Mouse (Mus musculus) kidney, adult 8-10 months (tissue): ENCODE results near the gene Kctd11.
A peak's percentile ranks its signal among the peaks of the same experiment; 100 is the strongest.
"Not testable (repeated sequence)": the region's sequence is repeated elsewhere in the genome, so short reads cannot be mapped to it uniquely, and the experiment has no call there.

Source experiments
- DNase-seq, 2 experiments: peaks; one replicate each; pipeline ENCODE4 v3.0.0; 2022

Kctd11 gene

GRCm38 (mm10) chr11:69880853-69881603 lies at the start of gene Kctd11:
Kctd11 (minus strand) TSS chr11:69881406.
- peak; percentile 90 to 92 for DNase-seq

- DNase-seq: not testable (repeated sequence)
Observed at GRCm38 (mm10) chr11:69930176-69930575, 49.0 kb upstream of the Kctd11 start.

GRCm38 (mm10) chr11:69929712-69930111 lies 48.5 kb upstream of the Kctd11 start:
- DNase-seq: no peak

- no peak for DNase-seq
Observed at GRCm38 (mm10) chr11:69927501-69927900, 46.3 kb upstream of the Kctd11 start.

GRCm38 (mm10) chr11:69922796-69923195 lies 41.6 kb upstream of the Kctd11 start:
- no peak for DNase-seq

GRCm38 (mm10) chr11:69922012-69922756 lies 41.0 kb upstream of the Kctd11 start:
- no peak for DNase-seq

- peak; percentile 100 for DNase-seq
Observed at GRCm38 (mm10) chr11:69921114-69922011, 40.2 kb upstream of the Kctd11 start, which contains the start of gene Eif5a. Eif5a (minus strand) TSS chr11:69921958.

GRCm38 (mm10) chr11:69920266-69921031 lies 39.2 kb upstream of the Kctd11 start:
- no peak for DNase-seq

GRCm38 (mm10) chr11:69919661-69920265 lies 38.6 kb upstream of the Kctd11 start:
- peak; percentile 84 to 88 for DNase-seq

- no peak for DNase-seq
Observed at GRCm38 (mm10) chr11:69919053-69919452, 37.8 kb upstream of the Kctd11 start.

- DNase-seq: no peak
Observed at GRCm38 (mm10) chr11:69918118-69918517, 36.9 kb upstream of the Kctd11 start.

GRCm38 (mm10) chr11:69917379-69917948 lies 36.3 kb upstream of the Kctd11 start:
- no peak for DNase-seq

- DNase-seq: not testable (repeated sequence)
Observed at GRCm38 (mm10) chr11:69916652-69917378, 35.6 kb upstream of the Kctd11 start.

- no peak for DNase-seq
Observed at GRCm38 (mm10) chr11:69915667-69916627, 34.7 kb upstream of the Kctd11 start.

GRCm38 (mm10) chr11:69914917-69915430 lies 33.8 kb upstream of the Kctd11 start:
- no peak for DNase-seq

- DNase-seq: no peak
Observed at GRCm38 (mm10) chr11:69914372-69914764, 33.2 kb upstream of the Kctd11 start.

- peak; percentile 90 to 93 for DNase-seq
Observed at GRCm38 (mm10) chr11:69913554-69914371, 32.6 kb upstream of the Kctd11 start, which contains the start of gene Gps2. Gps2 (plus strand) TSS chr11:69913888.
